Mouse (Mus musculus) gastrocnemius, postnatal 25 days (tissue): ENCODE measurements at regions not wholly inside any gene's neighbourhood (a gene's known extent, or its start where the extent isn't known, plus 50 kb on each side); places are given as distances from the start of the nearest gene placed in this dataset.
"Not testable (repeated sequence)": the region's sequence is repeated elsewhere in the genome, so short reads cannot be mapped to it uniquely, and the experiment has no call there.

Experiments used
- DNase-seq: peaks from one replicate; pipeline ENCODE4 v3.0.0; 2022

GRCm38 (mm10) chr2:114454901-114455300 lies 199.9 kb downstream of the Dph6 start:
- no peak for DNase-seq

- DNase-seq: no peak
These were observed 204.6 kb downstream of the Dph6 start for GRCm38 (mm10) chr2:114450185-114450584.

- no peak for DNase-seq
These were observed 211.0 kb downstream of the Dph6 start for GRCm38 (mm10) chr2:114443801-114444200.

- no peak for DNase-seq
These were observed 213.8 kb downstream of the Dph6 start for GRCm38 (mm10) chr2:114440943-114441342.

- DNase-seq: no peak
These were observed 215.1 kb downstream of the Dph6 start for GRCm38 (mm10) chr2:114439668-114440067.

GRCm38 (mm10) chr2:114438048-114438447 lies 216.7 kb downstream of the Dph6 start:
- no peak for DNase-seq

- DNase-seq: peak; percentile 28
These were observed 226.3 kb upstream of the Zfp770 start for GRCm38 (mm10) chr2:114427426-114428157.

- DNase-seq: no peak
These were observed 218.1 kb upstream of the Zfp770 start for GRCm38 (mm10) chr2:114419346-114419745.

GRCm38 (mm10) chr2:114413013-114413412 lies 211.7 kb upstream of the Zfp770 start:
- DNase-seq: no peak

- DNase-seq: no peak
These were observed 210.9 kb upstream of the Zfp770 start for GRCm38 (mm10) chr2:114411940-114412715.

- no peak for DNase-seq
These were observed 209.4 kb upstream of the Zfp770 start for GRCm38 (mm10) chr2:114410717-114411116.

GRCm38 (mm10) chr2:114409542-114409941 lies 208.3 kb upstream of the Zfp770 start:
- no peak for DNase-seq

- DNase-seq: no peak
These were observed 206.1 kb upstream of the Zfp770 start for GRCm38 (mm10) chr2:114407408-114407807.

GRCm38 (mm10) chr2:114384566-114384965 lies 183.3 kb upstream of the Zfp770 start:
- no peak for DNase-seq

GRCm38 (mm10) chr2:114378844-114379533 lies 177.7 kb upstream of the Zfp770 start:
- DNase-seq: no peak

GRCm38 (mm10) chr2:114373476-114373875 lies 172.2 kb upstream of the Zfp770 start:
- no peak for DNase-seq

- DNase-seq: not testable (repeated sequence)
These were observed 152.6 kb upstream of the Zfp770 start for GRCm38 (mm10) chr2:114353876-114354275.

GRCm38 (mm10) chr2:114340578-114341293 lies 139.5 kb upstream of the Zfp770 start:
- DNase-seq: no peak

GRCm38 (mm10) chr2:114301746-114302145 lies 100.5 kb upstream of the Zfp770 start:
- DNase-seq: no peak

GRCm38 (mm10) chr2:114295110-114295509 lies 93.8 kb upstream of the Zfp770 start:
- DNase-seq: no peak

GRCm38 (mm10) chr2:114291387-114291786 lies 90.1 kb upstream of the Zfp770 start:
- no peak for DNase-seq

GRCm38 (mm10) chr2:114275536-114275935 lies 74.3 kb upstream of the Zfp770 start:
- no peak for DNase-seq
